Comparison of ENCODE assay signal across 19 mouse cellular contexts in genomic region chr16:76054079-76054478, GRCm38 (mm10).
"Had no signal": no experiment of that assay in that cellular context is flagged by ENCODE, and none has a peak within 500 bp of the region (broad histone marks: within the 10 kb centered on the region; RNA-seq: fewer than 3 reads in every experiment).

No protein-coding gene starts in this region.

- H3K36me3 ChIP-seq: limb, embryonic 12.5 days; limb, embryonic 15.5 days; midbrain, embryonic 10.5 days; midbrain, embryonic 13.5 days; neural tube, embryonic 13.5 days had no signal

- DNase-seq: kidney, postnatal 25 days; layer of hippocampus, postnatal 36 days; left cerebral cortex, postnatal 4 days; liver, postnatal 0 days; retina, postnatal 1 day; thymus, adult 18-20 months had no signal

- H3K27ac ChIP-seq: kidney, postnatal 0 days; layer of hippocampus, adult 2 months; left cerebral cortex, adult 2 months; limb, embryonic 12.5 days; limb, embryonic 15.5 days; liver, embryonic 14.5 days; midbrain, embryonic 10.5 days; midbrain, embryonic 13.5 days; neural tube, embryonic 13.5 days had no signal

- H3K4me3 ChIP-seq: layer of hippocampus, adult 2 months; left cerebral cortex, adult 2 months; limb, embryonic 12.5 days; limb, embryonic 15.5 days; megakaryocyte, embryonic 14.5 days; midbrain, embryonic 10.5 days; midbrain, embryonic 13.5 days; myocyte; neural tube, embryonic 13.5 days had no signal

- H3K9me3 ChIP-seq: limb, embryonic 15.5 days; midbrain, embryonic 13.5 days; neural tube, embryonic 13.5 days had no signal

- H3K4me1 ChIP-seq: limb, embryonic 15.5 days; megakaryocyte, embryonic 14.5 days; midbrain, embryonic 10.5 days; midbrain, embryonic 13.5 days; neural tube, embryonic 13.5 days had no signal

- ATAC-seq: liver, postnatal 0 days; lung, postnatal 0 days; midbrain, embryonic 13.5 days; midbrain, embryonic 16.5 days had no signal

- H3K27me3 ChIP-seq: limb, embryonic 12.5 days; limb, embryonic 15.5 days; megakaryocyte, embryonic 14.5 days; midbrain, embryonic 13.5 days; neural tube, embryonic 13.5 days had no signal
